Mouse (Mus musculus) bone marrow macrophage, adult 2 months (primary cell): ENCODE data around the gene Cep128.

ENCODE experiments used
- CTCF ChIP-seq: IDR thresholded peaks from 2 replicates; pipeline ENCODE4 v1.5.1; 2012; ENCODE audit warnings: low read depth, mild to moderate bottlenecking, low read length, moderate library complexity
- POLR2A ChIP-seq: IDR thresholded peaks from 2 replicates; pipeline ENCODE4 v1.6.1; 2012; ENCODE audit warnings: mild to moderate bottlenecking, low read depth, low read length, borderline replicate concordance

- TF ChIP-seq CTCF (no peak), POLR2A (no peak)
Observed at GRCm38 (mm10) chr12:91029116-91029515, 355.1 kb downstream of the Cep128 start.
